Mouse (Mus musculus) layer of hippocampus, postnatal 25 days (tissue): ENCODE data around the gene Creb5. TPM values are rescaled to one million over a fixed set of nuclear protein-coding genes. Genes with fewer than 3 reads are reported as not detected.

Source experiments
- DNase-seq, 2 experiments: peaks; one replicate each; pipeline ENCODE4 v3.0.0; 2022; ENCODE audit warnings: mixed read lengths in 2 of 2, low spot score in 1 of 2; ENCODE audit errors: extremely low spot score in 1 of 2
- total RNA-seq, 2 experiments: library from RNA; stranded (reverse); gene quantifications; 2 replicates each; pipeline ENCODE4 v1.2.3; 2021

The Creb5 gene
- total RNA-seq, 2 experiments from 2014 or later, result 4.4 to 6.6 TPM

DNA sequence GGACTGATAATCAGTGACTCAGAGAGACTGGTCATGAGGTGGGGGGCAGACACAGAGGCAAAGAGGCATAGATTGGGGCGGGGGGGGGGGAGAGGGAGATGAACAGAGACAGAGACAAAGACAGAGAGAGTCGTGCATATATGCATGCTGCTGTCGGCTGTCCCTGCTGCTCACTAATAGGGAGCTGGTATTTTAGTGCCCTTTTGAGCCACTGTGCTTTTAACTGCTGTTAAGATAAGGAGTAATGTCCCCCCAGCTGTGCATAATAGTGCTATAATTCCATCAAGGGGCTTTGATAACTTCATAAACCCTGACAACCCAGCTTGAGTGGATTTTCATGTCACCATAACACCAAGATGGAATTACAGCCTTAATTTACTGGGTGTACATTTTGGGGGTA, 134.3 kb downstream of the Creb5 start:
- DNase-seq, result no peak

- no peak for DNase-seq
Measured at GRCm38 (mm10) chr6:53429368-53429767, 142.3 kb downstream of the Creb5 start.

GRCm38 (mm10) chr6:53429891-53430290, 142.8 kb downstream of the Creb5 start:
- no peak for DNase-seq

GRCm38 (mm10) chr6:53445862-53446460, 158.9 kb downstream of the Creb5 start:
- no peak for DNase-seq

DNA sequence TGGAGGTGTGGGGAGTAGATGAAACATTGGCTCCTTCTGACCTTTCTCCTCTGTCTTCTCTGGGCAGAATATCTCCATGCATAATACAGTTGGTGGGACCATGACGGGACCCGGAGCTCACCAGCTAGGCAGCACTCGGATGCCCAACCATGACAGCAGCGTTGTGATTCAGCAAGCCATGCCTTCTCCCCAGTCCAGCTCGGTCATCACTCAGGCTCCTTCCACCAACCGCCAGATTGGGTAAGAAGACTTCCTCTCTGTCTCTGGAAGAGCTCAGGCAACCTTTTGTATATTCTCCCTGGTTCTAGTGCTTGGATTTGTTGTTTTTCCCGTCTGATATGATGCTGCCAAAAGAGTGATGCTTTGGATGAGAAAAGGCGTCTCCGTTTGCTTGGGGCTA, 160.4 kb downstream of the Creb5 start:
- no peak for DNase-seq

- no peak for DNase-seq
Measured at GRCm38 (mm10) chr6:53448317-53448870, 161.3 kb downstream of the Creb5 start.

- DNase-seq, result no peak
Measured at GRCm38 (mm10) chr6:53449437-53450173, 162.5 kb downstream of the Creb5 start.

- DNase-seq, result no peak
Measured at GRCm38 (mm10) chr6:53450494-53450893, 163.4 kb downstream of the Creb5 start.

DNA sequence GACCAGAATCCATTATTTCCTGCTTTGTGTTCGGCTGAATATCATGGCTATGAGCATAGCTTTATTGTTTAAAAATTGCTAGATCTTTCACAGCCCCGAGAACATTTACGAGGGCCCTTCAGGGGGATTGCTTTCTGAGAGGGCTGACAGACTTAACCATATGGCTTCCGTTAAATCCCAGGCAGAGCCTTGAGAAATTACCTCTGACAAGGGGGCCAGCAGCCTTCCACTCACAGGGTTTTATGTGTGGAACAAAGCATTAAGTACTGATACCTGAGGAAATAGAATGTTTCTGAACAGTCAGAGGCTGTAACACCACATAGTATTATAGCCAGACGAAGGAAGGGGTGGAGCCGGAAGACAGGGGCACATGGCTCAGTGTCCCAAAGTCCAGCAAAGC, 165.2 kb downstream of the Creb5 start:
- DNase-seq, result no peak

DNA sequence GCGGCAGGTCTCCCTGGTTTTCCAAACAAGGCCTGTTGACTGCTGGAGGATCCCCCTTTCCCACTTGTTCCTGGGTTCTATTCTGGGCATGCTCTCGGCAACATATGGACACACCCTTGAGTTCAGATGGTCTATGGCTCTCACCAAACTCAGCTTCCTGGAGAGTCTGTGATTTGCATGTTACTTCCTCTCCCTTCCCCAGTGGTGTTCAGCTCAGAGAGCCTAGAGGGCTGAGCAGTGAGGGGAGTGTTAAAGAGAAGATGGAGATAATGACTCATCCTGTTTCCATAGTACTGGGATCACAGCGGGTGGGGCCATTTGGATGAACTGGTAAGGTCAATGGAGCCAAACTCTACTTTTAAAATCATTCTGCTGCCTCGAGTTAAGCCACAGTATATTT, 168.4 kb downstream of the Creb5 start:
- no peak for DNase-seq

DNA sequence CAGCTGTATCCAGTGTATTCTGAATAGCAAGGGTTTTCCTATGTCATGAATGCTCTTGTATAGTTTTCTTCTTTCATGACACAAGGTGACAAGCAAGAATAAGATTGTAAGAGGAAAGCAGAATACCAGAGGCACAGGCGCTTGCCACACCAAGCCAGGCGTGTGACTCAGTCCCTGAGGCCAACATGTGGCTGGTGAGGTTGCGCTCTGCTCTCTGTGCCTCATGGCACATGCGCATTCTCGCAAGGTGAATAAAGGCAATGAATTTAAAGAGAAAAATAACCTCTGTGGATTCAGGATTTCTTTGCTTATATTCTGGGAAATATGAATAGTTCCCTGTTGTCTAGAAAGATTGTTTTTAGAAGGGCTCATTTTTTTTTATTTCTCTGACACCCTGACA, 169.0 kb downstream of the Creb5 start:
- no peak for DNase-seq

GRCm38 (mm10) chr6:53459995-53460747, 173.1 kb downstream of the Creb5 start:
- no peak for DNase-seq

- no peak for DNase-seq
Measured at GRCm38 (mm10) chr6:53461056-53461455, 174.0 kb downstream of the Creb5 start.

DNA sequence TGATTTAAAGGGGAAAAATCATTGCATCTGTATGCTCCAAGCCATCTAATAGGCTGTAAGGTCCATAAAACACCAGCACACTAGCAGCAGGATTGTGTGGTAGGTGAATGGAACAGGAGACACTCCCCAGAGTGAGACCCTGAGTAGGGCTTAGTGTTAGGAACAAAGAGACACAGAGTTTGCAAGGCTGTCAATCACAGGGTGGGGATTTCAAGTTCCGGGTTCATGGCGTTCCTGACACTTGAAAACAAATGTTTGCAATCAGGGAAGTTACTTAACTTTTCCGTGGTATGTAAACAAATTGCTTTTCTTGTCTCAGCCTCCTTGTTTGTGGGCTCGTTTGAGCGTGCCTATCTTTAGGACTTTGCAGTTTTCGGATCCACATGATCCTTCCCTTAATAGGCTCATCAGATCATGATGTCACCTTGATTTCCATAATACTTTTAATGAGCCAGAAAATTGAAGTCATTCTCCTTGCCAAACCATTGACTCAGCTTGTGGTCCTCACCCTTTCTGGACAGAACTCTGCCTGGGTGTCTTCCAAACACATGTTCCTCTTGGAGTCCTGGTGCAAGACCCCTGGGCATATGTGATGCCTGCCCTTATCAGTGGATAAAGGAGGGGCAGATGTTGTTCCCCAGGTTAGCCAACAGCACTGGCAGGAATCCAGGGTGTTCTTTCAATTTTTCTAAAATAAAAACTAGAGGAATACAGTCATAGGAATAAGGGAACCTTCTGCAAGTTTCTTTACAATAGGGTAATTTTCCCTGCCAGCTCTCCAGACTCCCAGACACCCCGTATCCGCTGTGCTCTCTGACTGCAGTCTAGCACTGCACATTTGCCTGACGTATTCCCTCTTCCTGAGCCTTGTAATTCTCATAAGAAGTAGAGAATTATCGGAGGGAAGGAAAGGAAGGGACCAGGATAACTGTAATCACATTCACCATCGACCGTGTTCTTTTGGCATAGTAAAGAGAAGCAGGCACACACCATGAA, 175.0 kb downstream of the Creb5 start:
- no peak for DNase-seq

DNA sequence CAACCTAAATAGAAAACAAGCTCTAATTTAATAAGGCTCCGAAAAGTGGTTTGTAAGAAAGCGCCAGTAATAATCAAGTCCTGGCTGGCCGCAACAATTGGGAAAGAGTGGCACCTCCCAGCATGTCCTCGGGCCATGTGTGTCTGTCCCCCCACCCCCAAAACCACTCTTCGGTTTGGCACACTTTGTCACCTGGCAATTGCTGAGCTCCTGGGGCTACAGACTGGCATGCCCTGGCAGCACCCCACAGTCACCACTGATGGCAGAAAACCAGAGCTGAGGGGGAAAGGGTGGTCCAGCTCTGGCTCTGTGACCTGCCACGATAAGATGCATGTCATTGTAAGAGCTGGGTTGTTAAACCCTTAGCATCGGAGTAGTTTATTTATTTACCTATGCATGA, 175.7 kb downstream of the Creb5 start:
- no peak for DNase-seq

GRCm38 (mm10) chr6:53463261-53463813, 176.3 kb downstream of the Creb5 start:
- no peak for DNase-seq

GRCm38 (mm10) chr6:53469204-53469603, 182.1 kb downstream of the Creb5 start:
- no peak for DNase-seq

DNA sequence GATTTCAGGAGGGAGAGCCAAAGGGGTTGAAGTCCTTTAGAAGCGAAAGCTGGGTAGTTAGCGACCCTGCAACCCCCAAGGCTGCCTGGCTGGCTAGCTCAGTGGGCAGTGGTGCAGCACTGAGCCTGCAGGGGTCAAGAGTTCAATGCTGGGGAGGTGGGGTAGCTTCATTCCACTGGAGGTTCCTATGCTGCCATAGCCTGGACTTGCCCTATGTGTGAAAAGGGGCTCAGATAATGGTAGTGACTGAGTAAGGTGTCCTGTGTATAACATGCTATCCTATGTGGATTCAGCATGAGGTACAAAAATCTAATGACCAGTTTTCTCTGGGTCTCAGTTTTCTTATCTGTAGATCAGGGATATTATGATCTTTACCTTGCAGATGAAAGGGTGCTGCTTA, 182.6 kb downstream of the Creb5 start:
- no peak for DNase-seq

- DNase-seq, result no peak
Measured at GRCm38 (mm10) chr6:53470559-53470958, 183.5 kb downstream of the Creb5 start.
